Mouse (Mus musculus) cerebellum, adult 2 months (tissue): ENCODE measurements around the gene Epha4.

Source experiments
- CTCF ChIP-seq: fragments of 200-500 bp; IDR thresholded peaks from 2 replicates; pipeline ENCODE4 v1.5.1; 2011; ENCODE audit warnings: low read depth, mild to moderate bottlenecking, control low read depth, low read length, moderate library complexity, borderline replicate concordance; ENCODE audit not compliant: insufficient read depth
- POLR2A ChIP-seq: fragments of 200-500 bp; IDR thresholded peaks from 2 replicates; pipeline ENCODE4 v1.6.1; 2011; ENCODE audit warnings: low read length, control low read depth, borderline replicate concordance; ENCODE audit not compliant: insufficient read depth

- TF ChIP-seq CTCF (no peak), POLR2A (no peak)
These were observed 13.4 kb downstream of the Epha4 start for GRCm38 (mm10) chr1:77501363-77501933.
